Mouse (Mus musculus): ENCODE data around the gene Plekhg3. TPM values are rescaled to one million over a fixed set of nuclear protein-coding genes. Genes with fewer than 3 reads are reported as not detected.
A peak's percentile ranks its signal among the peaks of the same experiment; 100 is the strongest.

The Plekhg3 gene
- polyA plus RNA-seq, 1 experiment from 2014 or later = 1.0 TPM

DNA sequence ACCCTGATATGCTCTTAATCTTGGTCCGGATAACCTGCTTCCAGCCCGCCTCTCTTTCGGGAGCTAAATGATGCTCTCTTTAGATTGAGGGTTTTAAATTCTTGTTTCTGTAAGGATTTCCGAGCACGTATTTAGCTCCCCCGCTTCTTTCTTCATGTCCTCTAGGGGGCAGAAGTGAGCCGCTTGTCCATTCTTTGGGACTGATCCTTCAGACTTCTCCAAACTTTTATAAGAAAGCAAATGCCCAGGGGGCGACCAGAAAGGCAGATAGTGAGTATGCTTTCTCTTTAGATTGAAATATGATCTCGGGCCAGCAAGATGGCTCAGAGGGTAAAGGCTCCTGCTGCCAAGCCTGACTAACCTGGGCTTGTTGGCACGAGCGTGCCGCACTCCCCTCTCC lies 34.4 kb upstream of the Plekhg3 start:
- DNase-seq (ENCODE audit: low spot score) (peak; percentile 75), ATAC-seq (replicated peaks; ENCODE audit: low FRiP score) (no peak)
- Histone ChIP-seq H3K27me3 (ENCODE audit: control insufficient read depth, insufficient read depth, low read length) (no peaks in the 10 kb centered on the region), H3K4me3 (ENCODE audit: low read depth, low read length) (no peak overlapping the region), H3K36me3 (ENCODE audit: control insufficient read depth, insufficient read depth, low read length) (no peaks in the 10 kb centered on the region), H3K9me3 (ENCODE audit: control insufficient read depth, low read length) (no peaks in the 10 kb centered on the region), H3K27ac (ENCODE audit: low read depth, low read length) (no peak overlapping the region), H3K4me1 (replicated peaks; ENCODE audit: control insufficient read depth, insufficient read depth, low read length) (no peaks in the 10 kb centered on the region; the same call in 1 of the 2 replicates), H3K9ac (ENCODE audit: low read length) (no peak overlapping the region), H3K4me2 (ENCODE audit: low read depth, low read length, severe bottlenecking) (no peak overlapping the region)
- WGBS = 27% methylated on average over 12 of the region's 12 CpGs

DNA sequence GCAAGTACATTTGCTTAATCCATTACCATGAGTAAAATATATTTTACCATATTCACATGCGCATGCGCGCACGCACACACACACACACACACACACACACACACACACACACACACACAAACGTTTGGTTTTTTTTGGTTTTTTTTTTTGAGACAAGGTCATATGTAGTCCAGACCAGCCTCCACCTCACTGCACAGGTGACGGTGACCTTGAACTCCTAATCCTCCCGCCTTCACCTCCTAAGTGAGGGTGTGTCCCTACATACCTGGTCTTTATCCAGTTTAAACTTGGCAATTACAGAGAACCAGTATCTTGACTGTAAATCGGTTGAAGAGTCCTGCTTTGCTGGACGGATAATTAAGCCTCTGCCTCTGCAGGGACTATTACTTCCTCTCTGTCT lies 31.4 kb upstream of the Plekhg3 start:
- Histone ChIP-seq H3K4me1 (replicated peaks; ENCODE audit: control insufficient read depth, insufficient read depth, low read length) (no peaks in the 10 kb centered on the region; the same call in 1 of the 2 replicates), H3K27me3 (ENCODE audit: control insufficient read depth, insufficient read depth, low read length) (no peaks in the 10 kb centered on the region), H3K4me2 (ENCODE audit: low read depth, low read length, severe bottlenecking) (no peak overlapping the region), H3K4me3 (ENCODE audit: low read depth, low read length) (no peak overlapping the region), H3K27ac (ENCODE audit: low read depth, low read length) (no peak overlapping the region), H3K36me3 (ENCODE audit: control insufficient read depth, insufficient read depth, low read length) (no peaks in the 10 kb centered on the region), H3K9ac (ENCODE audit: low read length) (no peak overlapping the region), H3K9me3 (ENCODE audit: control insufficient read depth, low read length) (no peaks in the 10 kb centered on the region)
- 91% methylated on average over 9 of the region's 9 CpGs for WGBS
- ATAC-seq (replicated peaks; ENCODE audit: low FRiP score) (no peak), DNase-seq (ENCODE audit: low spot score) (no peak)

DNA sequence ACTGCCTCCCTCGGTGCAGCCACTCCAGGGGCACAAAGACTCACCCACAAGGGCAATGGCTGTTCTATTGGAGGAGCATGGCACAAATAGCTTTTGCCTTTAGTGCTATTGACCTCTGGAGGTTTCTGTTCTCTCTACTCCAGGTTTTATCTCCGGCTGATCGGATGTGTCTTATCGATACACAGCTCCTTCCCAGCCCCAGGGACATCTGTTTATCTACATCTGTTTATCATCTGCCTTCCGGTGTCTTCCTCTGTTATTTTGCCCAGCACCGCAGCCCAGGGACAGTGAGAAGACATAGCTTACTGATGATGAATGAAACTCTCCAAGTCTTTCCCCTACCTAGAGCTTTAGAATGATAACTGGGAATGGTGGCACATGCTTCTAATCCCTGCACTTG lies 30.6 kb upstream of the Plekhg3 start:
- H3K27me3 ChIP-seq (ENCODE audit: control insufficient read depth, insufficient read depth, low read length) = no peaks in the 10 kb centered on the region
- DNase-seq (ENCODE audit: low spot score) = no peak
- no peaks in the 10 kb centered on the region; the same call in 1 of the 2 replicates for H3K4me1 ChIP-seq (replicated peaks; ENCODE audit: control insufficient read depth, insufficient read depth, low read length)
- H3K36me3 ChIP-seq (ENCODE audit: control insufficient read depth, insufficient read depth, low read length) = no peaks in the 10 kb centered on the region
- H3K27ac ChIP-seq (ENCODE audit: low read depth, low read length) = no peak overlapping the region
- WGBS = 87% methylated on average over 6 of the region's 6 CpGs
- no peak overlapping the region for H3K9ac ChIP-seq (ENCODE audit: low read length)
- no peaks in the 10 kb centered on the region for H3K9me3 ChIP-seq (ENCODE audit: control insufficient read depth, low read length)
- no peak for ATAC-seq (replicated peaks; ENCODE audit: low FRiP score)
- H3K4me2 ChIP-seq (ENCODE audit: low read depth, low read length, severe bottlenecking) = no peak overlapping the region
- no peak overlapping the region for H3K4me3 ChIP-seq (ENCODE audit: low read depth, low read length)

GRCm38 (mm10) chr12:76500896-76501295 lies 29.8 kb upstream of the Plekhg3 start:
- DNase-seq (ENCODE audit: low spot score) (no peak), ATAC-seq (replicated peaks; ENCODE audit: low FRiP score) (no peak)
- WGBS = 80% methylated on average over 2 of the region's 3 CpGs
- Histone ChIP-seq H3K36me3 (ENCODE audit: control insufficient read depth, insufficient read depth, low read length) (no peaks in the 10 kb centered on the region), H3K4me3 (ENCODE audit: low read depth, low read length) (no peak overlapping the region), H3K27ac (ENCODE audit: low read depth, low read length) (no peak overlapping the region), H3K4me2 (ENCODE audit: low read depth, low read length, severe bottlenecking) (no peak overlapping the region), H3K9ac (ENCODE audit: low read length) (no peak overlapping the region), H3K27me3 (ENCODE audit: control insufficient read depth, insufficient read depth, low read length) (no peaks in the 10 kb centered on the region), H3K4me1 (replicated peaks; ENCODE audit: control insufficient read depth, insufficient read depth, low read length) (no peaks in the 10 kb centered on the region; the same call in 1 of the 2 replicates), H3K9me3 (ENCODE audit: control insufficient read depth, low read length) (no peaks in the 10 kb centered on the region)

DNA sequence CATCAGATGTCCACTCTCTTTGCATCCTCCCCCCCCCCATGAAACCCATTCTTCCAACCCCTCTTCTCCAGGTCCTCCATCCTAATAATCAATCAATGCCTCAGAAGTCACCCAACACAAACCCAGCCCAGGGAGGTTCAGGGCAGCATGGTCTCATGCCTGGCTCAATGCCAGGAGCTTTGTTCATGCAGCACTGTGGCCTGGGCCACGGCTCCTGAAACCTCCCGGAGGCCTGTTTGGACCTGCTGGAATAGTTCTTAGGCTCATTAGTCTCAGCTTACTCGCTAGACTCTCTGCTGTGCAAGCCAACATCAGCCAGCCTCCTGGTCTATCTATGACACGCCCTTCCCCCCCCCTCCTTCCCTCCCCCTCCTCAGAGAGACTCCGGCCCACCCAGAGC lies 27.7 kb upstream of the Plekhg3 start:
- H3K4me3 ChIP-seq (ENCODE audit: low read depth, low read length) = no peak overlapping the region
- no peak for ATAC-seq (replicated peaks; ENCODE audit: low FRiP score)
- 70% methylated on average over 5 of the region's 5 CpGs for WGBS
- H3K36me3 ChIP-seq (ENCODE audit: control insufficient read depth, insufficient read depth, low read length) = no peaks in the 10 kb centered on the region
- no peaks in the 10 kb centered on the region for H3K27me3 ChIP-seq (ENCODE audit: control insufficient read depth, insufficient read depth, low read length)
- peaks cover 3% of the 10 kb centered on the region; the same call in 1 of the 2 replicates for H3K4me1 ChIP-seq (replicated peaks; ENCODE audit: control insufficient read depth, insufficient read depth, low read length)
- no peak overlapping the region for H3K27ac ChIP-seq (ENCODE audit: low read depth, low read length)
- no peak for DNase-seq (ENCODE audit: low spot score)
- H3K4me2 ChIP-seq (ENCODE audit: low read depth, low read length, severe bottlenecking) = no peak overlapping the region
- no peaks in the 10 kb centered on the region for H3K9me3 ChIP-seq (ENCODE audit: control insufficient read depth, low read length)
- H3K9ac ChIP-seq (ENCODE audit: low read length) = no peak overlapping the region

GRCm38 (mm10) chr12:76506522-76506921 lies 24.2 kb upstream of the Plekhg3 start:
- no peaks in the 10 kb centered on the region for H3K27me3 ChIP-seq (ENCODE audit: control insufficient read depth, insufficient read depth, low read length)
- ATAC-seq (replicated peaks; ENCODE audit: low FRiP score) (no peak), DNase-seq (ENCODE audit: low spot score) (no peak)
- H3K4me1 ChIP-seq (replicated peaks; ENCODE audit: control insufficient read depth, insufficient read depth, low read length) = peaks cover 3% of the 10 kb centered on the region; the same call in 1 of the 2 replicates
- H3K27ac ChIP-seq (ENCODE audit: low read depth, low read length) = no peak overlapping the region
- H3K4me3 ChIP-seq (ENCODE audit: low read depth, low read length) = no peak overlapping the region
- no peak overlapping the region for H3K4me2 ChIP-seq (ENCODE audit: low read depth, low read length, severe bottlenecking)
- no peaks in the 10 kb centered on the region for H3K9me3 ChIP-seq (ENCODE audit: control insufficient read depth, low read length)
- no peaks in the 10 kb centered on the region for H3K36me3 ChIP-seq (ENCODE audit: control insufficient read depth, insufficient read depth, low read length)
- 0 out of 2 replicates have a peak overlapping the region, but pooled peaks have one; percentile 14 for H3K9ac ChIP-seq (ENCODE audit: low read length)
- WGBS = 33% methylated on average over 2 of the region's 2 CpGs

- ATAC-seq (replicated peaks; ENCODE audit: low FRiP score) (no peak), DNase-seq (ENCODE audit: low spot score) (no peak)
- no peaks in the 10 kb centered on the region for H3K36me3 ChIP-seq (ENCODE audit: control insufficient read depth, insufficient read depth, low read length)
- no peak overlapping the region for H3K4me3 ChIP-seq (ENCODE audit: low read depth, low read length)
- H3K9me3 ChIP-seq (ENCODE audit: control insufficient read depth, low read length) = no peaks in the 10 kb centered on the region
- no peak overlapping the region for H3K9ac ChIP-seq (ENCODE audit: low read length)
- WGBS = 46% methylated on average over 5 of the region's 5 CpGs
- H3K27ac ChIP-seq (ENCODE audit: low read depth, low read length) = peak overlapping the region; percentile 25; the same call in 1 of the 2 replicates
- no peak overlapping the region for H3K4me2 ChIP-seq (ENCODE audit: low read depth, low read length, severe bottlenecking)
- H3K4me1 ChIP-seq (replicated peaks; ENCODE audit: control insufficient read depth, insufficient read depth, low read length) = peaks cover 3% of the 10 kb centered on the region; the same call in 1 of the 2 replicates
- H3K27me3 ChIP-seq (ENCODE audit: control insufficient read depth, insufficient read depth, low read length) = no peaks in the 10 kb centered on the region
Measured at GRCm38 (mm10) chr12:76507791-76508190, 22.9 kb upstream of the Plekhg3 start.

DNA sequence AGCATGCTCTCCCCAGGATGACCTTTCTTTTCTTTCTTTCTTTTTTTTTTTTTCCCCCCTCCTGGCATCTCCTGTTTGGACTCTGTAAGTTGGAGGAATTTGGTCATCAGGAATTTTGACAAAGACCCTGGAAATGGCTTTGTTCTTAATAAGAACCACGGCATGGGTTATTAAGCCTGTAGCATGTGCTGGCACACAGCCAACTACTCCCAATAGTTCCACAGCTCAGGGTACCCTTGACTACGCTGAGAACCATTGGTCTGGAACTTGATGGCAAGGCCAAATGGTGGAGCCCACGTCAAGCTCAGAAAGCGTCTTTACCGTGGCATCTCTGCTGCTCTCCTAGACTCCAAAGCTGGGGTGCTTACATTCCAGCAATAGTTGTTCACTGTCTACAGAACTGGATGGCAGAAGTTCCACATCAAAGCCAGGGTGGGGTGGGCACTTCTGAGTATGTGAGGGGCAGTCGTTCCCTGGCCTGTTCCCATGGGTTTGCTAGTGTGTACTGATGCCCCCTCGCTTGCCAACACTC lies 21.7 kb upstream of the Plekhg3 start:
- H3K36me3 ChIP-seq (ENCODE audit: control insufficient read depth, insufficient read depth, low read length) = no peaks in the 10 kb centered on the region
- H3K4me1 ChIP-seq (replicated peaks; ENCODE audit: control insufficient read depth, insufficient read depth, low read length) = peaks cover 3% of the 10 kb centered on the region; the same call in 1 of the 2 replicates
- H3K4me3 ChIP-seq (ENCODE audit: low read depth, low read length) = no peak overlapping the region
- no peak overlapping the region for H3K27ac ChIP-seq (ENCODE audit: low read depth, low read length)
- 83% methylated on average over 7 of the region's 7 CpGs for WGBS
- no peak for ATAC-seq (replicated peaks; ENCODE audit: low FRiP score)
- no peaks in the 10 kb centered on the region for H3K27me3 ChIP-seq (ENCODE audit: control insufficient read depth, insufficient read depth, low read length)
- H3K4me2 ChIP-seq (ENCODE audit: low read depth, low read length, severe bottlenecking) = no peak overlapping the region
- H3K9ac ChIP-seq (ENCODE audit: low read length) = no peak overlapping the region
- no peak for DNase-seq (ENCODE audit: low spot score)
- H3K9me3 ChIP-seq (ENCODE audit: control insufficient read depth, low read length) = no peaks in the 10 kb centered on the region

- DNase-seq (ENCODE audit: low spot score) (no peak), ATAC-seq (replicated peaks; ENCODE audit: low FRiP score) (no peak)
- H3K9me3 ChIP-seq (ENCODE audit: control insufficient read depth, low read length) = no peaks in the 10 kb centered on the region
- WGBS = 65% methylated on average over 1 of the region's 1 CpGs
- H3K36me3 ChIP-seq (ENCODE audit: control insufficient read depth, insufficient read depth, low read length) = no peaks in the 10 kb centered on the region
- H3K27ac ChIP-seq (ENCODE audit: low read depth, low read length) = no peak overlapping the region
- no peaks in the 10 kb centered on the region; the same call in 1 of the 2 replicates for H3K4me1 ChIP-seq (replicated peaks; ENCODE audit: control insufficient read depth, insufficient read depth, low read length)
- no peak overlapping the region for H3K4me3 ChIP-seq (ENCODE audit: low read depth, low read length)
- no peak overlapping the region for H3K9ac ChIP-seq (ENCODE audit: low read length)
- no peaks in the 10 kb centered on the region for H3K27me3 ChIP-seq (ENCODE audit: control insufficient read depth, insufficient read depth, low read length)
- no peak overlapping the region for H3K4me2 ChIP-seq (ENCODE audit: low read depth, low read length, severe bottlenecking)
Measured at GRCm38 (mm10) chr12:76512731-76513130, 18.0 kb upstream of the Plekhg3 start.
